In the genomic region with DNA sequence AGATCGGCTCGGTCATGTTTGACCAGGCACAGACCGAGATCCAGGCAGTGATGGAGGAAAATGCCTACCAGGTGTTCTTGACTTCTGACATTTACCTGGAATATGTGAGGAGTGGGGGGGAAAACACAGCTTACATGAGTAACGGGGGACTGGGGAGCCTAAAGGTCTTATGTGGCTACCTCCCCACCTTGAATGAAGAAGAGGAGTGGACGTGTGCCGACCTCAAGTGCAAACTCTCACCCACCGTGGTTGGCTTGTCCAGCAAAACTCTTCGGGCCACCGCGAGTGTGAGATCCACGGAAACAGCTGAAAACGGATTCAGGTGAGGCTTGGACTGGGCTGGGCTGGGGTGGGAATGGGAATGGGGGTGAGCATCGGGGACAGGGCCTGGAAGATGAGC, we compare ENCODE assay signal across 8 mouse cellular contexts. TPM values are rescaled to one million over a fixed set of nuclear protein-coding genes. Genes with fewer than 3 reads are reported as not detected.
A peak's percentile ranks its signal among the peaks of the same experiment; 100 is the strongest.
DNase-seq lines count a peak whose midpoint lies in the region; ATAC-seq lines count a peak whose summit lies in the region.

No protein-coding gene starts in this region.

- peaks cover 51% of the 10 kb centered on the region for H3K4me1 ChIP-seq in heart, embryonic 12.5 days (replicated peaks)
- peaks cover 10% of the 10 kb centered on the region for H3K4me1 ChIP-seq in brown adipose tissue, adult 24 weeks (ENCODE audit: control insufficient read depth, insufficient read depth, insufficient read length, low read length)
- H3K4me1 ChIP-seq in hindbrain, embryonic 12.5 days: peaks cover 69% of the 10 kb centered on the region
- peaks cover 74% of the 10 kb centered on the region for H3K4me1 ChIP-seq in midbrain, embryonic 12.5 days

- peak overlapping the region; percentile 31; the same call in 1 of the 2 replicates for H3K9ac ChIP-seq in heart, embryonic 12.5 days
- peak overlapping the region; percentile 96 for H3K9ac ChIP-seq in hindbrain, embryonic 12.5 days
- peak overlapping the region; percentile 95 for H3K9ac ChIP-seq in midbrain, embryonic 12.5 days (replicated peaks)

- no peak for ATAC-seq in heart, embryonic 12.5 days (ENCODE audit: insufficient number of reproducible peaks, low FRiP score)
- ATAC-seq in hindbrain, embryonic 12.5 days (ENCODE audit: low FRiP score): no peak
- ATAC-seq in midbrain, embryonic 12.5 days (ENCODE audit: low FRiP score, low read depth): no peak
- ATAC-seq in CD4-positive, CD25-positive, alpha-beta regulatory T cell, adult 4 months: no peak
- no peak for ATAC-seq in granulocyte monocyte progenitor cell, adult 5-6 weeks (replicated peaks; ENCODE audit: poor library complexity, severe bottlenecking)

- H3K27ac ChIP-seq in heart, embryonic 12.5 days (ENCODE audit: poor library complexity, severe bottlenecking): no peak overlapping the region
- peak overlapping the region; percentile 89 for H3K27ac ChIP-seq in brown adipose tissue, adult 24 weeks (replicated peaks; ENCODE audit: low read depth, low read length)
- H3K27ac ChIP-seq in hindbrain, embryonic 12.5 days: peak overlapping the region; percentile 68
- peak overlapping the region; percentile 100 for H3K27ac ChIP-seq in midbrain, embryonic 12.5 days (replicated peaks)

- no peak for DNase-seq in heart, postnatal 36 days
- no peak for DNase-seq in adrenal gland, postnatal 25 days

- peak overlapping the region; percentile 87 for H3K4me3 ChIP-seq in heart, embryonic 12.5 days
- peak overlapping the region; percentile 72 for H3K4me3 ChIP-seq in brown adipose tissue, adult 24 weeks (ENCODE audit: insufficient read depth, low read depth, low read length)
- H3K4me3 ChIP-seq in hindbrain, embryonic 12.5 days: peak overlapping the region; percentile 95
- peak overlapping the region; percentile 80 for H3K4me3 ChIP-seq in midbrain, embryonic 12.5 days

- H3K27me3 ChIP-seq in heart, embryonic 12.5 days (replicated peaks): peaks cover 12% of the 10 kb centered on the region; the same call in 1 of the 2 replicates
- H3K27me3 ChIP-seq in hindbrain, embryonic 12.5 days: no peaks in the 10 kb centered on the region; the same call in 1 of the 2 replicates
- H3K27me3 ChIP-seq in midbrain, embryonic 12.5 days: no peaks in the 10 kb centered on the region

- no peaks in the 10 kb centered on the region for H3K9me3 ChIP-seq in heart, embryonic 12.5 days (replicated peaks)
- H3K9me3 ChIP-seq in hindbrain, embryonic 12.5 days (replicated peaks): no peaks in the 10 kb centered on the region
- H3K9me3 ChIP-seq in midbrain, embryonic 12.5 days: no peaks in the 10 kb centered on the region

- intact Hi-C loops in heart, postnatal 36 days (cut with DNase I): loop anchor here (2.0 to 10.0 kb wide), 3 partner anchors 107 to 473 kb away; partner anchors contain the start of gene Gna13

- peak overlapping the region; percentile 97 for H3K4me2 ChIP-seq in heart, embryonic 12.5 days
- peak overlapping the region; percentile 79 for H3K4me2 ChIP-seq in hindbrain, embryonic 12.5 days (replicated peaks)
- H3K4me2 ChIP-seq in midbrain, embryonic 12.5 days (replicated peaks): peak overlapping the region; percentile 83

- H3K36me3 ChIP-seq in heart, embryonic 12.5 days: no peaks in the 10 kb centered on the region
- H3K36me3 ChIP-seq in hindbrain, embryonic 12.5 days: no peaks in the 10 kb centered on the region
- peaks cover 3% of the 10 kb centered on the region; the same call in 1 of the 2 replicates for H3K36me3 ChIP-seq in midbrain, embryonic 12.5 days

- WGBS in heart, embryonic 12.5 days: 40% methylated on average over 13 of the region's 13 CpGs
- WGBS in hindbrain, embryonic 12.5 days: 9% methylated on average over 13 of the region's 13 CpGs
- 9% methylated on average over 13 of the region's 13 CpGs for WGBS in midbrain, embryonic 12.5 days

RNA-seq across cellular contexts. Expression of gene Axin2, which starts 3.6 kb away (rescaled TPM):
- 2.1 and 2.4 TPM in 2 replicates for polyA plus RNA-seq in heart, embryonic 12.5 days (2016; fragmentation: Nextera tagmentation; extraction: Ambion mirVana)
- 1 to 10 TPM; 4.1 to 6.2 TPM for total RNA-seq in heart, postnatal 36 days (2021)
- 18.4 and 19.4 TPM in 2 replicates for polyA plus RNA-seq in brown adipose tissue, adult 24 weeks (2012; ENCODE audit: insufficient read depth, insufficient read length, missing spikeins)
- 17.5 and 20.3 TPM in 2 replicates for polyA plus RNA-seq in hindbrain, embryonic 12.5 days (2016; fragmentation: Nextera tagmentation; extraction: Ambion mirVana)
- 19.8 and 28.1 TPM in 2 replicates for polyA plus RNA-seq in midbrain, embryonic 12.5 days (2016; fragmentation: Nextera tagmentation; extraction: Ambion mirVana)
- polyA plus RNA-seq in CD4-positive, CD25-positive, alpha-beta regulatory T cell, adult 4 months (2017; shearing (Covaris generic)): 10 to 100 TPM in 1 of 2 experiments, 1 to 10 TPM in 1; 4.4 to 10.5 TPM
- 1.1 and 1.7 TPM in 2 replicates for total RNA-seq in granulocyte monocyte progenitor cell, adult 5-6 weeks (2014; fragmentation: Nextera tagmentation)
- 0.34 and 0.67 TPM in 2 replicates for total RNA-seq in granulocyte monocyte progenitor cell, adult 5-6 weeks (2017)
- total RNA-seq in adrenal gland, postnatal 25 days (2021): 42.0 and 43.5 TPM in 2 replicates

Comparison
In these comparisons a context has a peak if more than half of its experiments do, and no peak if none do; other contexts are left out.
1. H3K9ac ChIP-seq: peak in every context shown above with its lines; median percentile 96 in hindbrain, embryonic 12.5 days; 95 in midbrain, embryonic 12.5 days; 31 in heart, embryonic 12.5 days.